Mouse (Mus musculus) megakaryocyte, embryonic 14.5 days (primary cell): Measurements from ENCODE around the gene Aip. TPM values are rescaled to one million over a fixed set of nuclear protein-coding genes. Genes with fewer than 3 reads are reported as not detected.
"Not testable (repeated sequence)": the region's sequence is repeated elsewhere in the genome, so short reads cannot be mapped to it uniquely, and the experiment has no call there.

Experiments used
- H3K27me3 ChIP-seq: replicated peaks from 2 replicates; pipeline ENCODE3; 2012; ENCODE audit warnings: inconsistent platforms
- H3K36me3 ChIP-seq: replicated peaks from 2 replicates; pipeline ENCODE3; 2012; ENCODE audit warnings: low read length, inconsistent platforms, mixed read lengths
- H3K4me1 ChIP-seq: 2 replicates; pipeline ENCODE4 v1.6.1; 2012; ENCODE audit warnings: inconsistent platforms
- H3K4me3 ChIP-seq: replicated peaks from 2 replicates; pipeline ENCODE3; 2012; ENCODE audit warnings: moderate library complexity, mild to moderate bottlenecking, inconsistent platforms
- H3K9me3 ChIP-seq: 2 replicates; pipeline ENCODE4 v1.6.1; 2012; ENCODE audit warnings: inconsistent platforms
- FLI1 ChIP-seq: IDR thresholded peaks from 2 replicates; pipeline ENCODE4 v1.6.1; 2012; ENCODE audit warnings: low read length, inconsistent platforms, mixed read lengths
- GATA1 ChIP-seq: IDR thresholded peaks from 3 replicates; pipeline ENCODE4 v1.6.1; 2012; ENCODE audit warnings: mixed read lengths, low read length, inconsistent platforms, borderline replicate concordance
- polyA plus RNA-seq: library from polyadenylated mRNA; stranded (reverse); fragments of >175 nt; gene quantifications from 2 replicates; pipeline ENCODE4 v1.2.3, GENCODE M21; 2012; ENCODE audit warnings: low replicate concordance; ENCODE audit not compliant: insufficient read depth

The Aip gene
- polyA plus RNA-seq, 1 experiment: 293 TPM

DNA sequence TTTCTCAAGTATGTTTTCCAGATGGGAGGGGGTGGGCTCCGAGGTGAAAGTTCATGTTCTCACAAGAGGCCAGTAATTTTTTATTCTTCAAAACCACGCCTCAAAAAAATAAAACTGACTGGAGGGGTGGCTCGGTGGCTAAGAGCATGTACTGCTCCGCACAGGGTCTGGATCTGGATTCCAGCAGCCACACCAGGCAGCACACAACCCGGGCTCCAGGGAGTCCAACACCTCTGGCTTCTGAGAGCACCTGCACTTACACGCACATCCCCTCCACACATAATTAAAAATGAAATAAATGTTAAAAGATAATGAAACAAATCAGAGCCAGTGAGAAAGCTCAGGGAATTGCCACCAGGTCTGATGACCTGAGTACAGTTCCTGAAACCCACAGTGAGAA lies 59.4 kb downstream of the Aip start:
- Histone ChIP-seq H3K27me3 (peaks cover 32% of the 10 kb centered on the region), H3K9me3 (no peaks in the 10 kb centered on the region), H3K36me3 (no peaks in the 10 kb centered on the region), H3K4me1 (peaks cover 3% of the 10 kb centered on the region; the same call in 1 of the 2 replicates), H3K4me3 (no peak overlapping the region)
- TF ChIP-seq GATA1 (no peak), FLI1 (no peak)

DNA sequence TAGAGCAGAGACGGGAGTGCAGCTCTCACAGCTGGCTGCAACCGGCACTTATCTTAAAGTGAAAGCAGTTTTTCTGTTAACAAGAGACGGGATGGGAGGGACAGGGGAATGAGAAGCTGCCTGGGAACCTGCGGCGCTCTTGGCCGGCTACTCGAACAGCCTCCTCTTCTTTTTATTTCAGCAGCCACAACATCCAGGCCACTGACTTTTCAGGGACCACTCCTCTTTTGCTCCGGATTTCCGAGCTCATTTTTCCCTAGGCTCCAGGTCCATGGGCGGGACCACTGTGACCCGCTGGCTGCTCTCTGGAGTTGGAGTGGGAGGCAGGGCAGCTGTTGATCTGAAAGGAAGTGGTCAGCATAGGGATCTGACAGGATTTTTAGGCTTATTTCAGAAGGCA lies 61.2 kb downstream of the Aip start:
- H3K36me3 ChIP-seq, H3K4me3 ChIP-seq, H3K9me3 ChIP-seq: not testable (repeated sequence)
- H3K4me1 ChIP-seq: peaks cover 10% of the 10 kb centered on the region
- H3K27me3 ChIP-seq: peaks cover 29% of the 10 kb centered on the region

Other genes with a start within 250 kb of the Aip start
- gene Tcirg1, start 218.7 kb downstream of the Aip start, polyA plus RNA-seq: 39.3 and 78.0 TPM in 2 replicates
- 38.8 and 142 TPM in 2 replicates for gene Ndufs8, start 213.1 kb downstream of the Aip start, polyA plus RNA-seq
- gene Aldh3b1, start 196.1 kb downstream of the Aip start, polyA plus RNA-seq: 2.8 TPM in 1 of 2 replicates, not detected in the other
- gene Unc93b1, start 190.7 kb downstream of the Aip start, polyA plus RNA-seq: 30.5 and 188 TPM in 2 replicates
- gene Aldh3b3, start 167.2 kb downstream of the Aip start, polyA plus RNA-seq: 0.04 TPM in 1 of 2 replicates, not detected in the other
- not detected in 2 replicates for gene Aldh3b2, start 153.5 kb downstream of the Aip start, polyA plus RNA-seq
- gene Acy3, start 139.3 kb downstream of the Aip start, polyA plus RNA-seq: 6.4 TPM in 1 of 2 replicates, not detected in the other
- not detected in 2 replicates for gene Tbx10, start 133.1 kb downstream of the Aip start, polyA plus RNA-seq
- 11.7 and 19.3 TPM in 2 replicates for gene Nudt8, start 125.3 kb downstream of the Aip start, polyA plus RNA-seq
- gene Gm49405, start 125.2 kb downstream of the Aip start, polyA plus RNA-seq: 0.74 and 0.93 TPM in 2 replicates
- 2.7 and 7.3 TPM in 2 replicates for gene Doc2g, start 122.5 kb downstream of the Aip start, polyA plus RNA-seq
- gene Ndufv1, start 113.1 kb downstream of the Aip start, polyA plus RNA-seq: 111 and 122 TPM in 2 replicates
- gene Gstp1, start 87.9 kb downstream of the Aip start, polyA plus RNA-seq: 128 and 173 TPM in 2 replicates
- gene Gstp2, start 79.8 kb downstream of the Aip start, polyA plus RNA-seq: not detected in 2 replicates
- gene Gstp3, start 66.3 kb downstream of the Aip start, polyA plus RNA-seq: not detected in 2 replicates
- not detected in 2 replicates for gene Cabp2, start 44.3 kb downstream of the Aip start, polyA plus RNA-seq
- 140 and 181 TPM in 2 replicates for gene Cdk2ap2, start 28.7 kb downstream of the Aip start, polyA plus RNA-seq
- 122 and 153 TPM in 2 replicates for gene Pitpnm1, start 25.9 kb downstream of the Aip start, polyA plus RNA-seq
- not detected in 2 replicates for gene Gpr152, start 13.9 kb upstream of the Aip start, polyA plus RNA-seq
- 0.51 and 1.2 TPM in 2 replicates for gene Cabp4, start 18.2 kb upstream of the Aip start, polyA plus RNA-seq
- gene Coro1b, start 22.8 kb upstream of the Aip start, polyA plus RNA-seq: 110 and 364 TPM in 2 replicates
- gene Ptprcap, start 27.7 kb upstream of the Aip start, polyA plus RNA-seq: 777 and 793 TPM in 2 replicates
- 108 and 492 TPM in 2 replicates for gene Rps6kb2, start 37.5 kb upstream of the Aip start, polyA plus RNA-seq
- gene Carns1, start 49.6 kb upstream of the Aip start, polyA plus RNA-seq: 1.3 and 5.6 TPM in 2 replicates
- gene Tbc1d10c, start 65.4 kb upstream of the Aip start, polyA plus RNA-seq: 24.1 and 31.5 TPM in 2 replicates
- 268 and 792 TPM in 2 replicates for gene Ppp1ca, start 66.2 kb upstream of the Aip start, polyA plus RNA-seq
- gene Rad9a, start 75.8 kb upstream of the Aip start, polyA plus RNA-seq: 22.1 and 24.3 TPM in 2 replicates
- 0.09 and 2.0 TPM in 2 replicates for gene Clcf1, start 88.4 kb upstream of the Aip start, polyA plus RNA-seq
- gene AC109138.7, start 88.5 kb upstream of the Aip start, polyA plus RNA-seq: 8.5 and 73.0 TPM in 2 replicates
- gene Pold4, start 106.0 kb upstream of the Aip start, polyA plus RNA-seq: 67.5 and 91.7 TPM in 2 replicates
- gene Ssh3, start 143.3 kb upstream of the Aip start, polyA plus RNA-seq: 16.5 and 28.6 TPM in 2 replicates
- 5.6 TPM in 1 of 2 replicates, not detected in the other for gene Ankrd13d, start 157.3 kb upstream of the Aip start, polyA plus RNA-seq
- 265 and 541 TPM in 2 replicates for gene Grk2, start 180.4 kb upstream of the Aip start, polyA plus RNA-seq